30 mouse cellular contexts compared by ENCODE assay signal in genomic region chr16:30525756-30526155, GRCm38 (mm10). TPM values are rescaled to one million over a fixed set of nuclear protein-coding genes. Genes with fewer than 3 reads are reported as not detected.
A peak's percentile ranks its signal among the peaks of the same experiment; 100 is the strongest.
DNase-seq lines count a peak whose midpoint lies in the region; ATAC-seq and TF ChIP-seq lines count a peak whose summit lies in the region.
"Had no signal": no experiment of that assay in that cellular context is flagged by ENCODE, and none has a peak within 500 bp of the region (broad histone marks: within the 10 kb centered on the region; RNA-seq: fewer than 3 reads in every experiment).

No protein-coding gene starts in this region.

- 0 out of 2 replicates have a peak, but pooled peaks cover 3% of the 10 kb centered on the region for H3K36me3 ChIP-seq in midbrain, embryonic 11.5 days (ENCODE audit: control insufficient read depth, insufficient read depth, low read length)
- H3K36me3 ChIP-seq in midbrain, embryonic 13.5 days, result peaks cover 77% of the 10 kb centered on the region
- no peaks in the 10 kb centered on the region for H3K36me3 ChIP-seq in myocyte (ENCODE audit: control insufficient read depth, insufficient read depth)

- H3K27ac ChIP-seq in midbrain, embryonic 11.5 days (ENCODE audit: low read depth, low read length), result no peak overlapping the region
- no peak overlapping the region for H3K27ac ChIP-seq in midbrain, embryonic 13.5 days
- H3K27ac ChIP-seq: embryonic facial prominence, embryonic 12.5 days; embryonic facial prominence, embryonic 15.5 days; forebrain, embryonic 12.5 days; forebrain, embryonic 15.5 days; gastrocnemius, adult 2 months; heart, embryonic 15.5 days; hindbrain, embryonic 10.5 days; hindbrain, embryonic 13.5 days had no signal

- H3ac ChIP-seq in myocyte (ENCODE audit: control insufficient read depth, insufficient read length), result no peak overlapping the region

- H3K4me2 ChIP-seq in midbrain, embryonic 11.5 days, result no peak overlapping the region
- H3K4me2 ChIP-seq in midbrain, embryonic 13.5 days (replicated peaks), result no peak overlapping the region
- peak overlapping the region; percentile 29 for H3K4me2 ChIP-seq in myocyte (ENCODE audit: low read depth)
- H3K4me2 ChIP-seq: embryonic facial prominence, embryonic 12.5 days; embryonic facial prominence, embryonic 15.5 days; forebrain, embryonic 12.5 days; forebrain, embryonic 15.5 days; heart, embryonic 12.5 days; heart, embryonic 15.5 days; hindbrain, embryonic 13.5 days had no signal

- no peak for ATAC-seq in midbrain, embryonic 11.5 days (ENCODE audit: low FRiP score)
- ATAC-seq in midbrain, embryonic 13.5 days, result no peak
- ATAC-seq in erythroid progenitor cell, adult 5-6 weeks (replicated peaks; ENCODE audit: low FRiP score, poor library complexity, severe bottlenecking), result peak; percentile 32; the same call in 1 of the 2 replicates
- ATAC-seq: CD4-positive, CD25-positive, alpha-beta regulatory T cell, adult 4 months; forebrain, embryonic 15.5 days; hindbrain, embryonic 16.5 days; Patski had no signal

- no peaks in the 10 kb centered on the region for H3K9me3 ChIP-seq in midbrain, embryonic 11.5 days (ENCODE audit: control insufficient read depth, low read length)
- no peaks in the 10 kb centered on the region for H3K9me3 ChIP-seq in midbrain, embryonic 13.5 days
- H3K9me3 ChIP-seq: embryonic facial prominence, embryonic 12.5 days; embryonic facial prominence, embryonic 15.5 days; forebrain, embryonic 12.5 days; forebrain, embryonic 15.5 days; heart, embryonic 12.5 days; heart, embryonic 15.5 days; hindbrain, embryonic 10.5 days; hindbrain, embryonic 13.5 days had no signal

- H3K79me2 ChIP-seq in myocyte (ENCODE audit: control insufficient read depth, insufficient read depth), result no peaks in the 10 kb centered on the region

- 88% methylated on average over 14 of the region's 14 CpGs for WGBS in midbrain, embryonic 11.5 days
- 90% methylated on average over 14 of the region's 14 CpGs for WGBS in midbrain, embryonic 13.5 days

- no peak for TF ChIP-seq POLR2A in myocyte (IDR thresholded peaks at IDR 0.05; ENCODE audit: insufficient read length, low read depth)

- H3K9ac ChIP-seq in midbrain, embryonic 11.5 days (ENCODE audit: low read length), result no peak overlapping the region
- H3K9ac ChIP-seq in midbrain, embryonic 13.5 days (replicated peaks), result no peak overlapping the region
- H3K9ac ChIP-seq: embryonic facial prominence, embryonic 12.5 days; embryonic facial prominence, embryonic 15.5 days; forebrain, embryonic 12.5 days; forebrain, embryonic 15.5 days; heart, embryonic 12.5 days; heart, embryonic 15.5 days; hindbrain, embryonic 13.5 days had no signal

- no peak overlapping the region for H3K4me3 ChIP-seq in midbrain, embryonic 11.5 days (ENCODE audit: low read depth, low read length)
- H3K4me3 ChIP-seq in midbrain, embryonic 13.5 days (replicated peaks), result no peak overlapping the region
- no peak overlapping the region for H3K4me3 ChIP-seq in myocyte
- H3K4me3 ChIP-seq: embryonic facial prominence, embryonic 12.5 days; embryonic facial prominence, embryonic 15.5 days; forebrain, embryonic 12.5 days; forebrain, embryonic 15.5 days; gastrocnemius, adult 2 months; heart, embryonic 12.5 days; heart, embryonic 15.5 days; hindbrain, embryonic 10.5 days; hindbrain, embryonic 13.5 days had no signal

- no peaks in the 10 kb centered on the region for H3K4me1 ChIP-seq in midbrain, embryonic 11.5 days (ENCODE audit: control insufficient read depth, insufficient read depth, low read length)
- no peaks in the 10 kb centered on the region for H3K4me1 ChIP-seq in midbrain, embryonic 13.5 days (replicated peaks)
- H3K4me1 ChIP-seq: embryonic facial prominence, embryonic 12.5 days; embryonic facial prominence, embryonic 15.5 days; forebrain, embryonic 12.5 days; forebrain, embryonic 15.5 days; heart, embryonic 12.5 days; hindbrain, embryonic 13.5 days had no signal

- peak; percentile 45 for DNase-seq in midbrain, embryonic 11.5 days (ENCODE audit: low spot score, missing footprints)
- DNase-seq in urinary bladder, postnatal 14 days (ENCODE audit: low spot score), result peak; percentile 77
- no peak for DNase-seq in urinary bladder, postnatal 25 days (ENCODE audit: low spot score)
- DNase-seq in layer of hippocampus, postnatal 10 days (ENCODE audit: low spot score in 2 of 2), result no peak
- DNase-seq in heart, adult 8-10 months (ENCODE audit: low spot score), result no peak
- DNase-seq: adrenal gland, postnatal 10 days; adrenal gland, postnatal 36 days; cerebellum, adult 11 months; cerebellum, adult 2 months; cerebellum, adult 9-11 months; cerebellum, postnatal 25 days; gastrocnemius, adult 2 months; gastrocnemius, postnatal 14 days; heart, adult 11 months; heart, postnatal 10 days; heart, postnatal 36 days had no signal

- H3K27me3 ChIP-seq in midbrain, embryonic 11.5 days (ENCODE audit: control insufficient read depth, insufficient read depth, low read length), result no peaks in the 10 kb centered on the region
- H3K27me3 ChIP-seq in midbrain, embryonic 13.5 days, result no peaks in the 10 kb centered on the region
- H3K27me3 ChIP-seq in myocyte (ENCODE audit: control insufficient read depth, insufficient read depth, insufficient read length), result no peaks in the 10 kb centered on the region
- H3K27me3 ChIP-seq: embryonic facial prominence, embryonic 12.5 days; embryonic facial prominence, embryonic 15.5 days; forebrain, embryonic 12.5 days; forebrain, embryonic 15.5 days; heart, embryonic 12.5 days; heart, embryonic 15.5 days; hindbrain, embryonic 13.5 days; Patski had no signal

TF ChIP-seq in myocyte, 11 proteins besides CTCF, POLR2A, EP300 and RAD21:
- TF ChIP-seq MYOD1 (IDR thresholded peaks at IDR 0.05; ENCODE audit: control insufficient read depth in 1 of 3, insufficient read length in 2 of 3, low read depth in 2 of 3), result peak in 1 of 3 experiments; percentile 51
- TF ChIP-seq SRF (IDR thresholded peaks at IDR 0.05; ENCODE audit: control insufficient read depth, insufficient read length, low read depth), result no peak
- TF ChIP-seq MYOG (IDR thresholded peaks at IDR 0.05; ENCODE audit: control insufficient read depth in 1 of 3, insufficient read depth in 1 of 3, insufficient read length in 2 of 3, low read depth in 2 of 3), result peak in 1 of 3 experiments; percentile 26
- TF ChIP-seq E2F4 (IDR thresholded peaks at IDR 0.05; ENCODE audit: insufficient read depth), result no peak
- TF ChIP-seq USF1 (IDR thresholded peaks at IDR 0.05; ENCODE audit: low read depth), result no peak

RNA-seq across cellular contexts. Expression of gene Tmem44, which starts 24.9 kb away (rescaled TPM):
- polyA plus RNA-seq in midbrain, embryonic 11.5 days (2014; fragmentation: Nextera tagmentation; extraction: Ambion mirVana), result 26.6 and 27.9 TPM in 2 replicates
- polyA plus RNA-seq in midbrain, embryonic 13.5 days (2015; fragmentation: Nextera tagmentation; extraction: Ambion mirVana), result 70.9 and 73.1 TPM in 2 replicates
- total RNA-seq in erythroid progenitor cell, adult 5-6 weeks (2015; ENCODE audit: low replicate concordance), result 0.42 TPM in 1 of 2 replicates, not detected in the other
- total RNA-seq in erythroid progenitor cell, adult 5-6 weeks (2017; ENCODE audit: low replicate concordance), result 5.3 TPM in 1 of 2 replicates, not detected in the other
- 1.1 TPM for polyA plus RNA-seq in myocyte (2012; fragmentation: generic; extraction: Trizol)
- total RNA-seq in layer of hippocampus, postnatal 10 days (2021), result 10 to 100 TPM; 55.9 to 61.6 TPM
- 1 to 10 TPM; 4.1 to 7.0 (median 5.2) TPM for total RNA-seq in heart, adult 8-10 months (2022)

Comparison
In these comparisons a context has a peak if more than half of its experiments do, and no peak if none do; other contexts are left out.
1. DNase-seq: peak in midbrain, embryonic 11.5 days (single experiment) and urinary bladder, postnatal 14 days (single experiment); none in urinary bladder, postnatal 25 days (single experiment), layer of hippocampus, postnatal 10 days (0 of 2) and heart, adult 8-10 months (single experiment).
2. RNA of gene Tmem44, which starts 24.9 kb away (total RNA-seq): 55.9 to 61.6 TPM in layer of hippocampus, postnatal 10 days; 4.1 to 7.0 TPM in heart, adult 8-10 months and 0.42 to 5.3 TPM in erythroid progenitor cell, adult 5-6 weeks; every median in the first group is over 4 times any median in the second.